Mouse (Mus musculus) cerebellum, adult 2 months (tissue): ENCODE results near the gene Grm1. TPM values are rescaled to one million over a fixed set of nuclear protein-coding genes. Genes with fewer than 3 reads are reported as not detected.
A peak's percentile ranks its signal among the peaks of the same experiment; 100 is the strongest.
"Not testable (repeated sequence)": the region's sequence is repeated elsewhere in the genome, so short reads cannot be mapped to it uniquely, and the experiment has no call there.

ENCODE experiments used
- DNase-seq, 2 experiments: peaks; one replicate each; pipeline ENCODE4 v3.0.0; 2021
- H3K27ac ChIP-seq: fragments of 200-500 bp; 2 replicates; pipeline ENCODE4 v1.5.1; 2012; ENCODE audit warnings: low read length, control low read depth, inconsistent platforms; ENCODE audit not compliant: insufficient read depth
- H3K27me3 ChIP-seq: fragments of 200-500 bp; 2 replicates; pipeline ENCODE4 v1.6.1; 2012; ENCODE audit warnings: inconsistent platforms, mild to moderate bottlenecking, low read length, moderate library complexity; ENCODE audit not compliant: control insufficient read depth, insufficient read depth
- H3K4me1 ChIP-seq: fragments of 200-500 bp; 2 replicates; pipeline ENCODE4 v1.6.1; 2011; ENCODE audit warnings: low read length; ENCODE audit not compliant: control insufficient read depth, insufficient read depth
- H3K4me3 ChIP-seq: fragments of 200-500 bp; replicated peaks from 2 replicates; pipeline ENCODE3; 2011; ENCODE audit warnings: mild to moderate bottlenecking, low read depth, low read length, control low read depth; ENCODE audit not compliant: insufficient read depth
- CTCF ChIP-seq: fragments of 200-500 bp; IDR thresholded peaks from 2 replicates; pipeline ENCODE4 v1.5.1; 2011; ENCODE audit warnings: low read depth, mild to moderate bottlenecking, control low read depth, low read length, moderate library complexity, borderline replicate concordance; ENCODE audit not compliant: insufficient read depth
- POLR2A ChIP-seq: fragments of 200-500 bp; IDR thresholded peaks from 2 replicates; pipeline ENCODE4 v1.6.1; 2011; ENCODE audit warnings: low read length, control low read depth, borderline replicate concordance; ENCODE audit not compliant: insufficient read depth
- WGBS: fragments of 180-500 bp; shearing (Covaris S2); methylation state at CpG from one replicate; pipeline ENCODE4 v1.1.7; 2018; 5-methylcytosine and 5-hydroxymethylcytosine counted together
- polyA plus RNA-seq: library from polyadenylated mRNA; depleted of rRNA; stranded (reverse); fragments of >200 nt; gene quantifications from 2 replicates; pipeline ENCODE4 v1.2.3, GENCODE M21; 2012

Gene Grm1
- polyA plus RNA-seq, 1 experiment, result 69.6 TPM

DNA sequence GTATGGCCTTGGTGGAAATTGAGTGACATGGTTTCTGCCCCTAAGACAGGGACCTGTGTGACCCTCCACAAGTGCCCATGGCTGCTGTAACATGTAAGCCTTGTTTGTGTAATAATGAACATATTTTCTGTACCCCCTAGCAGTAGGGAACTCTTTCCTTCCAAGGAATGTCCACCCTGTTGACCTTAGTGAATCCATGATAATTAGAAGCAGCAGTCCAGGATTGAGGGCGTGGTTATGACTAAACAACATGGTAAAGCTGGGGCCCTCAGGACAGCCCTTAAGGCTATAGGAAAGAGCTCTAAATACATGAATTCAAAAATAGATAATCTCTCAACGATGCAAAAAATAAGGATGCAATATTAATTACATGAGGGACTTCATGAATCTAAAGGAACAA, 17.0 kb downstream of the Grm1 start:
- no peak overlapping the region for H3K27ac ChIP-seq
- peaks cover 14% of the 10 kb centered on the region; the same call in 1 of the 2 replicates for H3K4me1 ChIP-seq
- WGBS, result 71% methylated on average over 2 of the region's 2 CpGs
- no peaks in the 10 kb centered on the region for H3K27me3 ChIP-seq
- H3K4me3 ChIP-seq, result no peak overlapping the region
- no peak for TF ChIP-seq POLR2A
- no peak for TF ChIP-seq CTCF
- no peak for DNase-seq

DNA sequence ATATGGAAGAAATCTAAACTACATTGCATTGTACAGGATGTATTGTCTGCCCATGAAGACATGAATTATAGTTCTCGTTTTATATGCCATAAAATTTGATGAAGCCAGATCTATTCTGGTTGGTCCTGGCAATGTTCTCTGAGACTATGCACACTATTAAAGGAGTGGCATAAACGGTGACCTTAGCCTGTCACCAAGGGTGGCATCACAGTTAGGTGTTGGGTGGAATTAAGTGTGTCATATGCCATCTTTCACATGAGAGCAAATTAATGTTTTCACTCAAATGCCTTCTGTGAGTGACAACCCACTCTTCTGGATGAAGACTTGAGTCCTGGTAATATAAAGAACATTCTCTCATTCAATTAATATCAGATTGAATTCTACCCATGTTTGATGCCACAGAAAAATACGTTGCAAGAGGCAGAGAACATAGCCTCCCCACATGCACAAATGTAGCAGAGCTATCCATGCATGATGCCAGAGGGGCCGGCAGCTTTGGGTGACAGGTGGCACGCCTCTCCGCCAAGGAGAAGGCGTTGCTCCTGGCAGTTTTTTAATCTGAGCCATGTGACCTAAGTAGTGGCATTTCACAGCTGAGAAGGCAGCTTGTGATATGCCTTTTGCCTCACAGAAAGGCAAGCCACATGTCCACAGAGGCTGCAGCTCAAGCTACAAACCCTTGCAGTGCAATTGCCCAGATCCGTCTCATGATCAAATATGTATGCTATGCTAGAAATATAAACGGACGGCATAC, 20.7 kb downstream of the Grm1 start:
- Histone ChIP-seq H3K27ac (peak overlapping the region; percentile 29; the same call in 1 of the 2 replicates), H3K27me3 (no peaks in the 10 kb centered on the region), H3K4me1 (peaks cover 14% of the 10 kb centered on the region), H3K4me3 (no peak overlapping the region)
- WGBS, result 5% methylated on average over 10 of the region's 10 CpGs
- peak; percentile 88 to 96 for DNase-seq
- TF ChIP-seq CTCF (no peak), POLR2A (peak; percentile 76; the same call in 1 of the 2 replicates)

DNA sequence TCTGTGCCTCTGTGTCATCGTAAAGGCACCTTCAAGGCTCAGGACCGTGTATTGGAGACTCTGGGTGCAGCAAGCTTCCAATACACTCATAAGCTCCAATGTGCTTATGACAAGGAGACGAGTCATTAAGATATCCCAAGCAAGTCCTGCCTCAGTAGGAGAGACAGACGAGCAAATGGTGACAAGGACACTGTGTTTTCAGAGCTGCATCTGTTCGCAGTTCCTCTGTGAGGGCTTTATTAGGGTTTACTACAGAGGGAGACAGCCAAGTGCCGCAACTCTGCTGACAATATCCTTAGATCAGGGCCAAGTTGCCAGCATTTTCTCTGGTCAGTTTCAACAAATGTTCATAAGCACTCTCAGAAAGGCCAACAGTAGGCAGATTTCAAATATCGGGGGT, 32.8 kb downstream of the Grm1 start:
- TF ChIP-seq CTCF, result no peak
- TF ChIP-seq POLR2A, result no peak

DNA sequence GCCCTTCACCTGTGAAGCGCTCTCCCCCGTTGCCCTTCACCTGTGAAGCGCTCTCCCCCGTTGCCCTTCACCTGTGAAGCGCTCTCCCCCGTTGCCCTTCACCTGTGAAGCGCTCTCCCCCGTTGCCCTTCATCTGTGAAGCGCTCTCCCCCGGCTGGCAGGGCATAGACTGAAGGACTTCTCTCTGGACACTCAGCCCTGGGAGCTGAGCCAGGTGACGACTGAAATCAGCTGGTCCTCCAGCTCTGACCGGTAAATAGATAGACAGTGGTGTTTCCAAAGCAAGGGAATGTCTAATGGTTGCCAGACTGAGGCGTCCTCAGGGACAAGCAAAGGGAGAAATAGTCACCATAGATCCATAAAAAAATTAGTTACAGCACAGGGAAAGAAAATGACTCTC, 36.7 kb downstream of the Grm1 start:
- peak; percentile 77 to 88 for DNase-seq
- not testable (repeated sequence) for H3K27ac ChIP-seq, H3K27me3 ChIP-seq, H3K4me1 ChIP-seq, H3K4me3 ChIP-seq
- WGBS, result 30% methylated on average over 13 of the region's 13 CpGs

More for the DNA sequence above, 32.8 kb downstream of the Grm1 start:
- no peaks in the 10 kb centered on the region for H3K27me3 ChIP-seq
- H3K27ac ChIP-seq, result 0 out of 2 replicates have a peak overlapping the region, but pooled peaks have one; percentile 3
- no peak overlapping the region for H3K4me3 ChIP-seq
- H3K4me1 ChIP-seq, result peaks cover 8% of the 10 kb centered on the region
- DNase-seq, result peak; percentile 54 to 60
- 18% methylated on average over 7 of the region's 7 CpGs for WGBS

DNA sequence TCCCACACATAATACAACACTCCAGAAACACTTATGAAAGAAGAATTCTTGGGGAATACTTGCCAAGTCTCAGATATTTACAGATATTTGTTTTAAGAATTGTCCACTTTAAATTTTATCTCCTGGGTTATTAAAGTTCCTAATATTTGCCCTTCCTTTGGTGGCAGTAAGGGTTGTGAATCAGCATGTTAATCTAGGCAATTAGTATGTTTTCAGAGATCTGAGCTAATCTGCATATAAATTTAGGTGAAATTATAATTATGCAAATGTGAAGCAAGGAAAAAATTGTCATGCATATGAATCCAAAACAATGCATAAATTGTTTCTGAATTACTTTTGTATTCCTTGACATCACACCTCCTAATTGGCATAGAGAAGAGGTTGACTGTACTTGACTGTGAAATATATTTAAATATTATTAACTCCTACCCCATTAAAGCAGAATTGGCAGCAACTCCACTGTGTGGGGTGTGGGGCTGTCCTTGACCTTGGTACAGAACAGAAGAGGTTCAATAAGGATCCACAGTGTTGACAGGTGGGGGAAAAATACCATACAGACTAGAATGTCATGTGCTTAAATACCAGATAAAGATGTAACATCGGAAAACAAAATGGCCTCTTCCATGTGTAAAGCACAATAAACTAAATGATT, 37.6 kb downstream of the Grm1 start:
- Histone ChIP-seq H3K27ac (no peak overlapping the region), H3K4me1 (peaks cover 5% of the 10 kb centered on the region), H3K27me3 (no peaks in the 10 kb centered on the region), H3K4me3 (no peak overlapping the region)
- TF ChIP-seq CTCF (no peak), POLR2A (no peak)
- no peak for DNase-seq
- 90% methylated on average over 1 of the region's 1 CpGs for WGBS

DNA sequence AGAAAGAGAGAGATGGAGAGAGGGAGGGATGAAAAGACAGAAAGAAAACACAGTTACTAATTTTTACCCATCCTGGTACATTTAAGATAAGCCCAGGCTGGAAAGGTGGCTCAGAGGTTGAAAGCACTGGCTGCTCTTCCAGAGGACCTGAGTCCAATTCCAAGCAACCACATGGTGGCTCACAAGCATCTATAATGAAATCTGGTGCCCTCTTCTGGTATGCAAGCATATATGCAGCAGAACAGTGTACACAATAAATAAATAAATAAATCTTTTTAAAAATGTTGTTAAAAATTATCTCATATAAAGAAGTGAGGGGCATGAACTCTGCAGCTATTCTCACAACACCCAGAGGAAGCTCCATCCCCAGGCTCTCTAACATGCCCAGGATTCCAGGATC, 42.8 kb downstream of the Grm1 start:
- H3K27me3 ChIP-seq, result no peaks in the 10 kb centered on the region
- DNase-seq, result no peak
- H3K4me1 ChIP-seq, result peaks cover 6% of the 10 kb centered on the region; the same call in 1 of the 2 replicates
- no peak overlapping the region for H3K27ac ChIP-seq
- no peak overlapping the region for H3K4me3 ChIP-seq
- no peak for TF ChIP-seq POLR2A
- no peak for TF ChIP-seq CTCF

DNA sequence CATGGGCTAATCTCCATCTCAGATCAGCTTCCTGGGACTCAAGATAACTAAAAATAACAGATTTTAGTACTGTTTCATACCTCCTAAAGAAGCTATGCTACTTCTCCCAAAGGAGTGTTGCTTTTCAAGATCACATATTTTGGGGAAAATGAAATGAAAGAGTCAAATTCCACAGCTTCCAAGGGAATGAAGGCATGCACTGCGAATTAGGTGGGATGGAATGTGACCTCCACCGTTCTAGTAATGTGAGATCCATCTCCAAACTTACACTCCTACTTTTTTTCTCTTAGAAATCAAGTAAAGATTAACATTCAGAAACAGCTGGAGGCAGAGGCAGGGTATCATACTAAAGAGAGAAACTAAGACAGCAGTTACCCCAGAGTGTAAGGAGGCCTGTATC, 49.9 kb downstream of the Grm1 start:
- no peak for TF ChIP-seq CTCF
- TF ChIP-seq POLR2A, result no peak
- H3K4me3 ChIP-seq, result no peak overlapping the region
- H3K27ac ChIP-seq, result no peak overlapping the region
- DNase-seq, result no peak
- peaks cover 10% of the 10 kb centered on the region; the same call in 1 of the 2 replicates for H3K4me1 ChIP-seq
- H3K27me3 ChIP-seq, result no peaks in the 10 kb centered on the region
- 92% methylated on average over 2 of the region's 2 CpGs for WGBS

DNA sequence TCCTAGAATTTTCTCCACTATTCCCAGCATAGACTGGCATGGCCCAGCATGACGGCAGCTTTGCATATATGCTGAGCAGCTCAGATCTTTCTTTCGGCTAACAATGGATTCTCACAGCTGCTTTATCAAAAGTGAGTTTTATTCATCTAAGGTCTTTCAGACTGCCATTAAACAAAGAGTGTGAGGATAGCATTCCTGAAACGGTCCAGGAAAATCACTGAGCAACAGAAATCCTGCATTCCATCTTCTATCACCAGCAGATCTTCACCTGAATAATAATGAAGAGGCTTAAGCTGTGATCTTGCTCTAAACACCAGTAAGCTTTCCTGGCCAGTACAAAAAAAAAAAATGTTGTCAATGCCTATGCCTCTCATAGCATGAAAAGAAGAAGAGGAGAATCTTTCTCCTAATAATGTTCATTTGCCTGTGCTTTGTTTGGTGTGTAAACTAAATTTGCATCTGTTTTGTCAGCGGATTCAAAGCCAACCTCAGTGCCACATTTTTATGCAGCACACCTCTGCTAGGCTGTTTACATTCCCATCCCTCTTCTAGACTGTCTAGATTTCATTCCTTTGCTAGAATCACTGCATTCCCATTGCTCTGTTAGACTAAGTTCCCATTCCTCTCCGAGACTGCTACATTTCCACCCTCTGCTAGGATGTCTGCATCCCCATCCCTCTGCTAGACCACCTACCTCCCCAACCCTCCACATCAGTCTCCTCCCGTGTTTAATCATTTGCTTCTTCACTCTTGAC, 56.2 kb downstream of the Grm1 start:
- Histone ChIP-seq H3K27ac (no peak overlapping the region), H3K4me1 (no peaks in the 10 kb centered on the region; the same call in 1 of the 2 replicates), H3K4me3 (no peak overlapping the region), H3K27me3 (no peaks in the 10 kb centered on the region)
- TF ChIP-seq CTCF (no peak), POLR2A (no peak)
- no peak for DNase-seq
- 57% methylated on average over 6 of the region's 6 CpGs for WGBS
